Mouse (Mus musculus) G1E (cell line): ENCODE results near the gene St8sia1.

Source experiments
- CTCF ChIP-seq: IDR thresholded peaks from 2 replicates; pipeline ENCODE4 v1.5.1; 2012; ENCODE audit warnings: low read depth, low read length, inconsistent platforms, mixed read lengths
- GATA1 ChIP-seq: IDR thresholded peaks from 2 replicates; pipeline ENCODE4 v1.6.1; 2012; ENCODE audit warnings: borderline replicate concordance, low read length, inconsistent platforms, mixed read lengths

DNA sequence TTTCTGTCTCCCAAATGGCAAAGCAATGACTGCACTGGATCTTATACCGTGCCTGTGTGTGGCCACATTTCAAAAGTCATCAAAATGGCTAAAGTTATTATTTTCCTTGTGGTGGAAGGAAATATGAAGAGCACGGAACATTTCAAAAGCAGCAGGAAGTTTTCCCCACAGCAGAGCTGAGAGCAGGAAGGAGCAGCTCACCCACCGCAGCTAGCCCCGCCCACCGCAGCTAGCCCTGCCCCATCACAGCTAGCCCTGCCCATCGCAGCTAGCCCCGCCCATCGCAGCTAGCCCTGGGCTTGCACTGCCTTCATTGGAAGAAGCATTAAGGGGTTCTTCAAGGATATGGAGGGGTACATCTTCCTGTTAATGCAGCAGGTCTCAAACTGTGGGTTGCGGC is 80.1 kb downstream of the St8sia1 start:
- TF ChIP-seq GATA1 (no peak), CTCF (no peak)
